Mouse (Mus musculus): ENCODE measurements at regions not wholly inside any gene's neighbourhood (a gene's known extent, or its start where the extent isn't known, plus 50 kb on each side); places are given as distances from the start of the nearest gene placed in this dataset.

DNA sequence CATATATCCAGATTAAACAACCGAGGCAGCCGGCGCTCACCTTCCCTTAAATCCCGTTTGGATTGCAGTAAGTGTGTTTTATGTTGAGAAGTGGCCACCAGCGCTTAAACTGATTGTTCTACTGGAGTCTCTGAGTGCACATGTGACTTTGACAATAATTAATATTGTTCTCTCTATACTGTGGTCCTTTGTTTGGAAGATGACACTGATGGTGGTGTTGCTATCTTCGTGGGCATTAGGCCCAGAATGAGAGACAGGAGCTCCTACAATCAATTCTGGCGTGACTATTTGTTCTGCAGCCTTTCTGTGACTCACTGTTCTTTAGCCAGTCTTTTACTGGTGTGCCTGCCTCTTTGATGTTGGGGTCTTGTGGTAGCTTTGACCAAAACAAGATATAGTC lies 240.1 kb upstream of the Zeb2 start:
- no peak for TF ChIP-seq CTCF (IDR thresholded peaks at IDR 0.05; ENCODE audit: low read depth, low read length)
- no peak for TF ChIP-seq POLR2A (IDR thresholded peaks at IDR 0.05; ENCODE audit: borderline replicate concordance, low read depth, low read length)

Data from bone marrow macrophage, adult 2 months (primary cell).